Mouse (Mus musculus): ENCODE results near the gene Mus81.
A peak's percentile ranks its signal among the peaks of the same experiment; 100 is the strongest.

DNA sequence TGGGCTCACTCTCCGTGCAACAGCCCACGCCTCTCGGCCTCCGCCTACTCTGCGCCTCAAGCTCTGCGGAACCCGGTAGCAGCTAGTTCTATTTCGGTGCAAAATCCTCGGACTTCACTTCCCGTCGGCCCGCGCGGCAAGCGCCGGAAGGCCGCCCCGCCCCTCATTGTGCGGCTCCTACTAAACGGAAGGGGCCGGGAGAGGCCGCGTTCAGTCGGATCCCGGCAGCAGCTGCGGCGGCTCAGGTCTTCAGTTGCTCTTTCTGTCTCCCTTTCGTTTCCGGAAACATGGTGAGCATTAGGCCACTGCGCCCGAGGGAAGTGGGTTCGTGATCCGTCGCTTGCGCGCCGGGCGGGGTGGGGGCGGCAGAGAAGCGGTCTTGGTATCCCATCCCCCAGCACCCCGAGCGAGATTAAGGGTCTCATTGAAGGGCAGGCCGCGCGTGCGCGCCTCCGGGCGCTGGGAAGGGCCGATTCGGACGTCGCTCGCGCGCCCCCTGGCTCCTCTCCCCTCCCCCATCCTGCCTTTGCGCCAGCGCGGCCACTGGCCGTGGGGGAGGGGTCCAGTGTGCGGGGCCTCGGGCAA, 2.2 kb upstream of the Mus81 start, which contains the start of gene Cfl1:
- TF ChIP-seq POLR2A (IDR thresholded peaks at IDR 0.05; ENCODE audit: control insufficient read depth, extremely low read depth, insufficient read depth, low read length, poor library complexity) = peak; percentile 99
- peak; percentile 53; the same call in 1 of the 2 replicates for TF ChIP-seq CTCF (IDR thresholded peaks at IDR 0.05; ENCODE audit: borderline replicate concordance, control insufficient read depth, extremely low read depth, insufficient read depth, low read length, poor library complexity)
